Mouse (Mus musculus) kidney, postnatal 25 days (tissue): ENCODE results near the gene AU018091.
"Not testable (repeated sequence)": the region's sequence is repeated elsewhere in the genome, so short reads cannot be mapped to it uniquely, and the experiment has no call there.

Experiments
- DNase-seq, 2 experiments: peaks; one replicate each; pipeline ENCODE4 v3.0.0; 2021; ENCODE audit warnings: mixed read lengths in 2 of 2

Gene AU018091

GRCm38 (mm10) chr7:3164991-3165390 lies 4.0 kb downstream of the AU018091 start:
- DNase-seq = no peak

GRCm38 (mm10) chr7:3164381-3164780 lies 4.6 kb downstream of the AU018091 start:
- DNase-seq = no peak

GRCm38 (mm10) chr7:3150376-3150775 lies 18.6 kb downstream of the AU018091 start:
- no peak for DNase-seq

GRCm38 (mm10) chr7:3146072-3146471 lies 22.9 kb downstream of the AU018091 start:
- DNase-seq = no peak

GRCm38 (mm10) chr7:3143329-3143728 lies 25.7 kb downstream of the AU018091 start:
- DNase-seq = no peak

GRCm38 (mm10) chr7:3135606-3136005 lies 33.4 kb downstream of the AU018091 start:
- no peak for DNase-seq

GRCm38 (mm10) chr7:3134654-3135053 lies 34.3 kb downstream of the AU018091 start:
- DNase-seq = no peak

GRCm38 (mm10) chr7:3130342-3130741 lies 38.7 kb downstream of the AU018091 start:
- DNase-seq = no peak

GRCm38 (mm10) chr7:3128564-3128963 lies 40.4 kb downstream of the AU018091 start:
- DNase-seq = not testable (repeated sequence)

- DNase-seq = not testable (repeated sequence)
Observed at GRCm38 (mm10) chr7:3111193-3111592, 57.8 kb downstream of the AU018091 start.

- not testable (repeated sequence) for DNase-seq
Observed at GRCm38 (mm10) chr7:3106516-3107077, 62.4 kb downstream of the AU018091 start.
